Mouse (Mus musculus) heart, adult 2 months (tissue): ENCODE measurements at regions not wholly inside any gene's neighbourhood (a gene's known extent, or its start where the extent isn't known, plus 50 kb on each side); places are given as distances from the start of the nearest gene placed in this dataset.

ENCODE experiments used
- CTCF ChIP-seq: fragments of 200-600 bp; IDR thresholded peaks from 2 replicates; pipeline ENCODE4 v1.8.1; 2022; ENCODE audit warnings: antibody characterized with exemption, mild to moderate bottlenecking, moderate library complexity
- POLR2A ChIP-seq: fragments of 200-500 bp; IDR thresholded peaks from 2 replicates; pipeline ENCODE4 v1.6.1; 2011; ENCODE audit warnings: mild to moderate bottlenecking, low read depth, low read length, control low read depth; ENCODE audit not compliant: insufficient read depth

- TF ChIP-seq CTCF (no peak), POLR2A (no peak)
These were observed 923.2 kb upstream of the Lrrc6 start for GRCm38 (mm10) chr15:67423922-67424321.
